Comparison of ENCODE assay signal across 11 mouse cellular contexts in the genomic region with DNA sequence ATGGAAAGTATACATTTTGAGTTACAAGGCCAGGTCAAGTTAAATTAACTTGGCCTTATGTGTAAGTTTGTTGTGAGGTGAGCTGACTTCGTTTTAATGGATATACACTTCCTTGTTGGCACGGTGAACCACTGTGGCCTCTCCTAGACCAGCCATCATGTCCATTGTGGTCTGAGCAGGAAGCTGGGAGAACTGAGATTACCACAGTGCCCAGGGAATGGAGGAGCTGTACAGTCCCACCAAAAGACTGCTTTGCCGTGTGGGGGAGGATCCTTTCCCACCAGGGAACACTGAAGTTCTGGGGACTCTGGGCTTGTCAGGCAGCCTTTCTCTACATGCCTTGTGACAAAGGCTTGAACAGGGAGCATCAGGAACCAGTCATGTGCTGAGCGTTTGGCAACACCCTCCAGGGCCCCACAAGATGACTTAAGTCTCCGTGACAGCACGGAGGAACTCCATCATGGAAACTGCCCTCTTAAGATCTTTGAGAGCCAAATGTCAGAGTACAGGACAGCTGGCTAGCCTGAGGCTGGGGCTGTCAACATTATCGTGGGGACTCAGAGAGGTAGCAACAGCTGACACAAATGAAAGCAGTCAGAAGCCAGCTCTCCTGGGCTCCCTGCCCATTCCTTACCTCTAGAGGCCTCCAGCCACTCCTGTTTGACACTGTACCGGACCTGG. TPM values are rescaled to one million over a fixed set of nuclear protein-coding genes. Genes with fewer than 3 reads are reported as not detected.
DNase-seq lines count a peak whose midpoint lies in the region; ATAC-seq lines count a peak whose summit lies in the region.
"Had no signal": no experiment of that assay in that cellular context is flagged by ENCODE, and none has a peak within 500 bp of the region (broad histone marks: within the 10 kb centered on the region; RNA-seq: fewer than 3 reads in every experiment).

No protein-coding gene starts in this region.

- H3K36me3 ChIP-seq in hindbrain, embryonic 13.5 days = peaks cover 61% of the 10 kb centered on the region
- H3K36me3 ChIP-seq in neural tube, embryonic 15.5 days = peaks cover 10% of the 10 kb centered on the region

- H3K27ac ChIP-seq in hindbrain, embryonic 13.5 days = peak overlapping the region; percentile 63; the same call in 1 of the 2 replicates
- 0 out of 2 replicates have a peak overlapping the region, but pooled peaks have one; percentile 3 for H3K27ac ChIP-seq in neural tube, embryonic 15.5 days (replicated peaks)
- H3K27ac ChIP-seq: embryonic facial prominence, embryonic 12.5 days had no signal

- peaks cover 15% of the 10 kb centered on the region; the same call in 1 of the 2 replicates for H3K4me1 ChIP-seq in hindbrain, embryonic 13.5 days (replicated peaks)
- peaks cover 12% of the 10 kb centered on the region; the same call in 1 of the 2 replicates for H3K4me1 ChIP-seq in neural tube, embryonic 15.5 days

- no peak overlapping the region for H3K9ac ChIP-seq in hindbrain, embryonic 13.5 days
- no peak overlapping the region for H3K9ac ChIP-seq in neural tube, embryonic 15.5 days (replicated peaks)
- H3K9ac ChIP-seq: embryonic facial prominence, embryonic 12.5 days had no signal

- H3K9me3 ChIP-seq in hindbrain, embryonic 13.5 days = no peaks in the 10 kb centered on the region
- H3K9me3 ChIP-seq in neural tube, embryonic 15.5 days (replicated peaks) = peaks cover 5% of the 10 kb centered on the region; the same call in 1 of the 2 replicates

- peak; percentile 63 for ATAC-seq in hindbrain, embryonic 13.5 days (ENCODE audit: low FRiP score)
- no peak; the same call in 1 of the 2 replicates for ATAC-seq in neural tube, embryonic 15.5 days (ENCODE audit: low FRiP score)
- ATAC-seq: Patski had no signal

- no peak overlapping the region for H3K4me3 ChIP-seq in hindbrain, embryonic 13.5 days
- no peak overlapping the region for H3K4me3 ChIP-seq in neural tube, embryonic 15.5 days (replicated peaks)
- H3K4me3 ChIP-seq: embryonic facial prominence, embryonic 12.5 days had no signal

- no peaks in the 10 kb centered on the region for H3K27me3 ChIP-seq in hindbrain, embryonic 13.5 days
- H3K27me3 ChIP-seq in neural tube, embryonic 15.5 days (replicated peaks) = no peaks in the 10 kb centered on the region
- H3K27me3 ChIP-seq: embryonic facial prominence, embryonic 12.5 days; Patski had no signal

- H3K4me2 ChIP-seq in hindbrain, embryonic 13.5 days = no peak overlapping the region
- no peak overlapping the region for H3K4me2 ChIP-seq in neural tube, embryonic 15.5 days
- H3K4me2 ChIP-seq: embryonic facial prominence, embryonic 12.5 days had no signal

- DNase-seq in lung, adult 18-20 months = peak; percentile 45 to 69
- DNase-seq in lung, postnatal 25 days (ENCODE audit: low spot score) = no peak
- peak; percentile 74 to 87 for DNase-seq in cerebellum, postnatal 14 days
- DNase-seq in thymus, postnatal 4 days = no peak
- DNase-seq in embryo, embryonic 9.5 days (ENCODE audit: extremely low spot score) = no peak
- no peak for DNase-seq in thymus, postnatal 14 days
- DNase-seq: kidney, postnatal 25 days had no signal

- WGBS in hindbrain, embryonic 13.5 days = 63% methylated on average over 8 of the region's 8 CpGs
- 58% methylated on average over 8 of the region's 8 CpGs for WGBS in neural tube, embryonic 15.5 days

RNA-seq across cellular contexts. Expression of gene Boc, which starts 55.7 kb away (rescaled TPM):
- polyA plus RNA-seq in hindbrain, embryonic 13.5 days (2015; fragmentation: Nextera tagmentation; extraction: Ambion mirVana) = 14.0 and 17.2 TPM in 2 replicates
- 6.9 and 8.1 TPM in 2 replicates for polyA plus RNA-seq in neural tube, embryonic 15.5 days (2015; fragmentation: Nextera tagmentation; extraction: Ambion mirVana)

Comparison
In these comparisons a context has a peak if more than half of its experiments do, and no peak if none do; other contexts are left out.
1. DNase-seq: peak in lung, adult 18-20 months (2 of 2) and cerebellum, postnatal 14 days (2 of 2); none in lung, postnatal 25 days (single experiment), thymus, postnatal 4 days (single experiment), embryo, embryonic 9.5 days (single experiment) and thymus, postnatal 14 days (single experiment).